Mouse (Mus musculus) forebrain, embryonic 15.5 days (tissue): Measurements from ENCODE around the gene Wdr38. TPM values are rescaled to one million over a fixed set of nuclear protein-coding genes. Genes with fewer than 3 reads are reported as not detected.
"Not testable (repeated sequence)": the region's sequence is repeated elsewhere in the genome, so short reads cannot be mapped to it uniquely, and the experiment has no call there.

ENCODE experiments used
- ATAC-seq: fragments of 200-750 bp; cut with Nextera tagmentation; replicated peaks from 2 replicates; pipeline ENCODE4 v1.8.0; 2017; ENCODE audit warnings: mild to moderate bottlenecking, moderate TSS enrichment, moderate library complexity
- H3K27ac ChIP-seq: fragments of 300-500 bp; sonication (generic); replicated peaks from 2 replicates; pipeline ENCODE4 v1.5.1; 2015; ENCODE audit warnings: mild to moderate bottlenecking, inconsistent platforms
- H3K27me3 ChIP-seq: fragments of 300-500 bp; sonication (generic); 2 replicates; pipeline ENCODE4 v1.6.1; 2015; ENCODE audit warnings: inconsistent platforms
- H3K36me3 ChIP-seq: fragments of 300-500 bp; sonication (generic); 2 replicates; pipeline ENCODE4 v1.6.1; 2015; ENCODE audit warnings: mild to moderate bottlenecking, inconsistent platforms
- H3K4me1 ChIP-seq: fragments of 300-500 bp; sonication (generic); 2 replicates; pipeline ENCODE4 v1.6.1; 2015; ENCODE audit warnings: inconsistent platforms
- H3K4me2 ChIP-seq: fragments of 300-500 bp; sonication (generic); replicated peaks from 2 replicates; pipeline ENCODE4 v1.6.1; 2015; ENCODE audit warnings: mild to moderate bottlenecking, inconsistent platforms
- H3K4me3 ChIP-seq: fragments of 300-500 bp; sonication (generic); 2 replicates; pipeline ENCODE4 v1.5.1; 2015; ENCODE audit warnings: mild to moderate bottlenecking, inconsistent platforms
- H3K9ac ChIP-seq: fragments of 300-500 bp; sonication (generic); replicated peaks from 2 replicates; pipeline ENCODE4 v1.6.1; 2015; ENCODE audit warnings: mild to moderate bottlenecking, inconsistent platforms
- H3K9me3 ChIP-seq: fragments of 300-500 bp; sonication (generic); 2 replicates; pipeline ENCODE4 v1.6.1; 2016; ENCODE audit warnings: inconsistent platforms
- WGBS: fragments of 180-500 bp; shearing (Covaris S2); methylation state at CpG from one replicate; pipeline ENCODE4 v1.1.7; 2015; ENCODE audit warnings: mixed read lengths; 5-methylcytosine and 5-hydroxymethylcytosine counted together
- polyA plus RNA-seq: library from polyadenylated mRNA; unstranded; fragments of >200 nt; fragmentation: Nextera tagmentation; extraction: Ambion mirVana; gene quantifications from 2 replicates; pipeline ENCODE4 v1.2.1, GENCODE M21; 2015

Gene Wdr38
- polyA plus RNA-seq, 1 experiment from 2014 or later, result 2.0 TPM

GRCm38 (mm10) chr2:39000587-39000919, 3.3 kb downstream of the Wdr38 start:
- Histone ChIP-seq H3K4me2 (no peak overlapping the region), H3K36me3 (peaks cover 40% of the 10 kb centered on the region), H3K27me3 (no peaks in the 10 kb centered on the region), H3K4me1 (peaks cover 29% of the 10 kb centered on the region), H3K27ac (no peak overlapping the region), H3K9me3 (no peaks in the 10 kb centered on the region), H3K4me3 (no peak overlapping the region), H3K9ac (no peak overlapping the region)
- no peak for ATAC-seq
- 86% methylated on average over 4 of the region's 4 CpGs for WGBS

- Histone ChIP-seq H3K9me3 (no peaks in the 10 kb centered on the region), H3K4me2 (no peak overlapping the region), H3K27me3 (no peaks in the 10 kb centered on the region), H3K4me3 (no peak overlapping the region), H3K36me3 (peaks cover 40% of the 10 kb centered on the region), H3K4me1 (peaks cover 42% of the 10 kb centered on the region), H3K9ac (no peak overlapping the region), H3K27ac (no peak overlapping the region)
- ATAC-seq, result no peak
- WGBS, result 85% methylated on average over 3 of the region's 3 CpGs
Observed at GRCm38 (mm10) chr2:39001866-39002265, 4.6 kb downstream of the Wdr38 start.

GRCm38 (mm10) chr2:39003106-39003505, 5.8 kb downstream of the Wdr38 start:
- ATAC-seq, result no peak
- 46% methylated on average over 8 of the region's 8 CpGs for WGBS

GRCm38 (mm10) chr2:39003512-39003911, 6.2 kb downstream of the Wdr38 start:
- H3K4me3 ChIP-seq, result peak overlapping the region; percentile 87; the same call in 1 of the 2 replicates
- no peaks in the 10 kb centered on the region for H3K27me3 ChIP-seq
- 70% methylated on average over 5 of the region's 5 CpGs for WGBS
- no peak for ATAC-seq
- peak overlapping the region; percentile 89 for H3K9ac ChIP-seq
- H3K27ac ChIP-seq, result no peak overlapping the region
- peak overlapping the region; percentile 88 for H3K4me2 ChIP-seq
- peaks cover 41% of the 10 kb centered on the region for H3K4me1 ChIP-seq
- H3K36me3 ChIP-seq, result peaks cover 40% of the 10 kb centered on the region
- H3K9me3 ChIP-seq, result no peaks in the 10 kb centered on the region

More at GRCm38 (mm10) chr2:39003106-39003505, 5.8 kb downstream of the Wdr38 start:
- Histone ChIP-seq H3K36me3 (peaks cover 40% of the 10 kb centered on the region), H3K4me2 (peak overlapping the region; percentile 88), H3K27ac (no peak overlapping the region), H3K9me3 (no peaks in the 10 kb centered on the region), H3K9ac (no peak overlapping the region; the same call in 1 of the 2 replicates), H3K4me3 (peak overlapping the region; percentile 87; the same call in 1 of the 2 replicates), H3K4me1 (peaks cover 43% of the 10 kb centered on the region), H3K27me3 (no peaks in the 10 kb centered on the region)

GRCm38 (mm10) chr2:39004372-39004771, 7.1 kb downstream of the Wdr38 start:
- Histone ChIP-seq H3K4me2 (peak overlapping the region; percentile 88), H3K27me3 (no peaks in the 10 kb centered on the region), H3K36me3 (peaks cover 40% of the 10 kb centered on the region), H3K4me3 (peak overlapping the region; percentile 87), H3K9me3 (no peaks in the 10 kb centered on the region), H3K27ac (peak overlapping the region; percentile 91), H3K9ac (peak overlapping the region; percentile 89), H3K4me1 (peaks cover 49% of the 10 kb centered on the region)
- under 1% methylated on average over 11 of the region's 11 CpGs for WGBS
- 0 out of 2 replicates have a peak, but pooled peaks have one; percentile 2 for ATAC-seq

- Histone ChIP-seq H3K4me2 (peak within 1 kb of the TSS; percentile 88), H3K27ac (peak within 1 kb of the TSS; percentile 91), H3K4me1 (peaks cover 54% of the 10 kb centered on the region), H3K27me3 (no peaks in the 10 kb centered on the region), H3K36me3 (peaks cover 34% of the 10 kb centered on the region), H3K9ac (peak within 1 kb of the TSS; percentile 89), H3K4me3 (peak within 1 kb of the TSS; percentile 87), H3K9me3 (no peaks in the 10 kb centered on the region)
- peak; percentile 90 for ATAC-seq
- under 1% methylated on average over 40 of the region's 58 CpGs for WGBS
Observed at GRCm38 (mm10) chr2:39004880-39005435, 7.7 kb downstream of the Wdr38 start, which contains the start of gene Arpc5l. Gene Arpc5l, plus strand, starts transcription at chr2:39005348.

GRCm38 (mm10) chr2:39005574-39006079, 8.4 kb downstream of the Wdr38 start, which contains the start of gene Rpl35:
Gene Rpl35, minus strand, starts transcription at chr2:39005624.
- H3K36me3 ChIP-seq, result peaks cover 28% of the 10 kb centered on the region
- 15% methylated on average over 15 of the region's 15 CpGs for WGBS
- H3K9me3 ChIP-seq, result no peaks in the 10 kb centered on the region
- H3K4me1 ChIP-seq, result peaks cover 56% of the 10 kb centered on the region
- no peak for ATAC-seq
- H3K4me2 ChIP-seq, result peak within 1 kb of the TSS; percentile 88
- no peaks in the 10 kb centered on the region for H3K27me3 ChIP-seq
- H3K9ac ChIP-seq, result peak within 1 kb of the TSS; percentile 89
- peak within 1 kb of the TSS; percentile 87 for H3K4me3 ChIP-seq
- peak within 1 kb of the TSS; percentile 91 for H3K27ac ChIP-seq

- ATAC-seq, result no peak
- peaks cover 62% of the 10 kb centered on the region for H3K4me1 ChIP-seq
- peak overlapping the region; percentile 88 for H3K4me2 ChIP-seq
- no peak overlapping the region for H3K27ac ChIP-seq
- peak overlapping the region; percentile 87 for H3K4me3 ChIP-seq
- H3K36me3 ChIP-seq, result peaks cover 21% of the 10 kb centered on the region
- H3K27me3 ChIP-seq, result no peaks in the 10 kb centered on the region
- 90% methylated on average over 14 of the region's 14 CpGs for WGBS
- H3K9me3 ChIP-seq, result no peaks in the 10 kb centered on the region
- H3K9ac ChIP-seq, result no peak overlapping the region
Observed at GRCm38 (mm10) chr2:39006149-39006730, 9.0 kb downstream of the Wdr38 start.

- peak; percentile 87 for ATAC-seq
- peaks cover 10% of the 10 kb centered on the region for H3K36me3 ChIP-seq
- no peaks in the 10 kb centered on the region for H3K9me3 ChIP-seq
- H3K27me3 ChIP-seq, result no peaks in the 10 kb centered on the region
- peaks cover 61% of the 10 kb centered on the region for H3K4me1 ChIP-seq
- H3K4me3 ChIP-seq, result peak overlapping the region; percentile 63
- 2% methylated on average over 40 of the region's 44 CpGs for WGBS
- peak overlapping the region; percentile 93 for H3K27ac ChIP-seq
- peak overlapping the region; percentile 89 for H3K4me2 ChIP-seq
- peak overlapping the region; percentile 71 for H3K9ac ChIP-seq
Observed at GRCm38 (mm10) chr2:39007865-39008264, 10.6 kb downstream of the Wdr38 start.

GRCm38 (mm10) chr2:39008350-39008851, 11.1 kb downstream of the Wdr38 start:
- no peaks in the 10 kb centered on the region for H3K9me3 ChIP-seq
- H3K4me1 ChIP-seq, result peaks cover 56% of the 10 kb centered on the region
- no peaks in the 10 kb centered on the region for H3K27me3 ChIP-seq
- ATAC-seq, result peak; percentile 47
- peaks cover 10% of the 10 kb centered on the region for H3K36me3 ChIP-seq
- H3K9ac ChIP-seq, result peak overlapping the region; percentile 71
- peak overlapping the region; percentile 93 for H3K27ac ChIP-seq
- H3K4me3 ChIP-seq, result peak overlapping the region; percentile 63
- peak overlapping the region; percentile 89 for H3K4me2 ChIP-seq
- under 1% methylated on average over 25 of the region's 25 CpGs for WGBS

GRCm38 (mm10) chr2:39008954-39009365, 11.7 kb downstream of the Wdr38 start:
- 36% methylated on average over 3 of the region's 3 CpGs for WGBS
- ATAC-seq, result no peak
- Histone ChIP-seq H3K4me3 (peak overlapping the region; percentile 63), H3K27me3 (no peaks in the 10 kb centered on the region), H3K9ac (peak overlapping the region; percentile 71), H3K4me1 (peaks cover 50% of the 10 kb centered on the region), H3K27ac (0 out of 2 replicates have a peak overlapping the region, but pooled peaks have one; percentile 93), H3K36me3 (peaks cover 13% of the 10 kb centered on the region), H3K9me3 (no peaks in the 10 kb centered on the region), H3K4me2 (peak overlapping the region; percentile 89)

GRCm38 (mm10) chr2:39010144-39010543, 12.9 kb downstream of the Wdr38 start:
- H3K4me3 ChIP-seq, H3K9ac ChIP-seq, H3K9me3 ChIP-seq, H3K27ac ChIP-seq, H3K27me3 ChIP-seq, ATAC-seq, H3K4me2 ChIP-seq: not testable (repeated sequence)
- H3K4me1 ChIP-seq, result peaks cover 47% of the 10 kb centered on the region
- H3K36me3 ChIP-seq, result peaks cover 24% of the 10 kb centered on the region
- over 99% methylated on average over 5 of the region's 5 CpGs for WGBS
